Mouse (Mus musculus): ENCODE measurements around the gene Nudt22. TPM values are rescaled to one million over a fixed set of nuclear protein-coding genes. Genes with fewer than 3 reads are reported as not detected.

Nudt22 gene
- total RNA-seq (2023) = 5.4 TPM

GRCm38 (mm10) chr19:6996006-6996405 is at the start of gene Nudt22, which contains the start of gene Trpt1:
Gene Nudt22 (minus strand): TSS chr19:6996117.
Gene Trpt1 (plus strand): TSS chr19:6996131.

GRCm38 (mm10) chr19:7039841-7040636 is 44.1 kb upstream of the Nudt22 start, which contains the start of gene Stip1:
Gene Stip1 (minus strand): TSS chr19:7039967.

GRCm38 (mm10) chr19:7019191-7019590 is 23.3 kb upstream of the Nudt22 start, which contains the start of gene Fermt3:
Gene Fermt3 (minus strand): TSS chr19:7019469.

GRCm38 (mm10) chr19:6992011-6992858 is 3.7 kb downstream of the Nudt22 start, which contains the start of gene Dnajc4:
Gene Dnajc4 (minus strand): TSS chr19:6992572.

GRCm38 (mm10) chr19:6987061-6987903 is 8.6 kb downstream of the Nudt22 start, which contains the start of gene Vegfb:
Gene Vegfb (minus strand): TSS chr19:6987651.

GRCm38 (mm10) chr19:6980381-6981093 is 15.4 kb downstream of the Nudt22 start, which contains the start of gene Fkbp2:
Gene Fkbp2 (minus strand): TSS chr19:6980501.

GRCm38 (mm10) chr19:6975537-6976521 is 20.1 kb downstream of the Nudt22 start, which contains the start of gene Plcb3:
Gene Plcb3 (minus strand): TSS chr19:6976470.

GRCm38 (mm10) chr19:6974211-6975205 is 21.4 kb downstream of the Nudt22 start, which contains the start of gene Ppp1r14b:
Gene Ppp1r14b (plus strand): TSS chr19:6974968.

Other genes starting within 250 kb of the Nudt22 start
- 28.9 TPM for gene Rps6ka4, start 155.5 kb downstream of the Nudt22 start, total RNA-seq (2023)
- 98.6 TPM for gene Ccdc88b, start 137.9 kb downstream of the Nudt22 start, total RNA-seq (2023)
- 122 TPM for gene Trmt112, start 86.4 kb downstream of the Nudt22 start, total RNA-seq (2023)
- gene Prdx5, start 86.0 kb downstream of the Nudt22 start, total RNA-seq (2023) = 72.4 TPM
- gene Esrra, start 74.3 kb downstream of the Nudt22 start, total RNA-seq (2023) = 32.5 TPM
- gene Catsperz, start 70.7 kb downstream of the Nudt22 start, total RNA-seq (2023) = not detected
- gene Kcnk4, start 61.6 kb downstream of the Nudt22 start, total RNA-seq (2023) = not detected
- 8.7 TPM for gene Bad, start 54.3 kb downstream of the Nudt22 start, total RNA-seq (2023)
- gene Gpr137, start 53.6 kb downstream of the Nudt22 start, total RNA-seq (2023) = 9.8 TPM
- 128 TPM for gene Ppp1r14b, start 21.1 kb downstream of the Nudt22 start, total RNA-seq (2023)
- gene Plcb3, start 19.6 kb downstream of the Nudt22 start, total RNA-seq (2023) = 9.6 TPM
- 20.2 TPM for gene Fkbp2, start 15.6 kb downstream of the Nudt22 start, total RNA-seq (2023)
- gene Vegfb, start 8.5 kb downstream of the Nudt22 start, total RNA-seq (2023) = 8.7 TPM
- gene Dnajc4, start 3.5 kb downstream of the Nudt22 start, total RNA-seq (2023) = 29.2 TPM
- 3.8 TPM for gene Trpt1, start within 50 bp of the Nudt22 start, total RNA-seq (2023)
- 189 TPM for gene Fermt3, start 23.4 kb upstream of the Nudt22 start, total RNA-seq (2023)
- 103 TPM for gene Stip1, start 43.9 kb upstream of the Nudt22 start, total RNA-seq (2023)
- 15.5 TPM for gene Macrod1, start 60.7 kb upstream of the Nudt22 start, total RNA-seq (2023)
- gene Flrt1, start 109.6 kb upstream of the Nudt22 start, total RNA-seq (2023) = 0.30 TPM
- gene Otub1, start 210.2 kb upstream of the Nudt22 start, total RNA-seq (2023) = 102 TPM
- gene Cox8a, start 221.5 kb upstream of the Nudt22 start, total RNA-seq (2023) = 246 TPM
- gene Naa40, start 245.1 kb upstream of the Nudt22 start, total RNA-seq (2023) = 32.5 TPM